Mouse (Mus musculus) G1E (cell line): ENCODE results near the gene Lat.

Experiments used
- CTCF ChIP-seq: IDR thresholded peaks from 2 replicates; pipeline ENCODE4 v1.5.1; 2012; ENCODE audit warnings: low read depth, low read length, inconsistent platforms, mixed read lengths
- POLR2AphosphoS5 ChIP-seq: IDR thresholded peaks from 2 replicates; pipeline ENCODE4 v1.6.1; 2012; ENCODE audit warnings: low read depth, low read length, inconsistent platforms; ENCODE audit not compliant: insufficient replicate concordance

DNA sequence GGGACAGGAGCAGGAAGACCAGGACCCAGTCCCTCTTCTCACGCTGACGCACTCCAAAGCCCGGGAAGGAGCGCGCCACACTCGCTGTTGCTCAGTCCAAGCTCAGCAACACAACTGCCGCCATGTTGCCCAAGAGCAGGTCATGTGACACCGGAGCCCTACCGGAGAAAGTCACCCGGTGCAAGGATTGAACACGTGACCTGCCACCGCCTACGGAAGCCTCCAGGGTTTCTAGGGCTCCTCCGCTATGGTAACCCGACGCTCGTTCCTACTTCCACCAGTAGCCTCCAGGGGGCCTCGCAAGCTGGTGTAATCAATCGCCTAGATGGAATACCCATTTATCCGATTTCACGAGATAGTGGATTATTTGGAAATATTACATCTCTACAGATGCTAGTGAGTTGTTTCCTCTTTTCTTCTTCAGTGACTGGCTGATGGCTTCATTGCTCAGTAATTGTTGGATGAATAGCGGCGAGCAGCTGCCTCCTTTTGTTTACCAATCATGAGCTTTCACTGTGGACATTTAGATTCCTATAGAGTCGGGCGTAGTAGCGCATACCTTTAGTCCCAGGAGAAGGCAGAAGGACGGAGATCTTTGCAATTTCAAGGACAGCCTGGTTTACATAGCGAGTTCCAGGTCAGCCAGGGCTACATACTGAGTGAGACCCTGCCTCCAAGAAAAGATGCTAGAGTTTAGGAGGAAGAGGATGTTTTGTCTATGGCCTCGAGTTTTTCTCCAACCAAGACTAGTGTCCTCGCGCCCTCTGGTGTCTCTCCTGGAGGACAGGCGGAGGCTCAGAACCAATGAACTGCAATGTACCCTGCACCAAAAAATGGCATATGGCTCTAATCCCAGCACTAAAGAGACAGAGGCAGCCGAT, 8.1 kb upstream of the Lat start, which contains the start of gene Spns1:
- TF ChIP-seq CTCF (peak; percentile 63), POLR2AphosphoS5 (no peak)
